Mouse (Mus musculus): ENCODE results near the gene Gm20547. TPM values are rescaled to one million over a fixed set of nuclear protein-coding genes. Genes with fewer than 3 reads are reported as not detected.
"Not testable (repeated sequence)": the region's sequence is repeated elsewhere in the genome, so short reads cannot be mapped to it uniquely, and the experiment has no call there.

The Gm20547 gene
- polyA plus RNA-seq, 1 experiment from 2014 or later, result not detected

- Histone ChIP-seq H3K27me3 (replicated peaks) (peaks cover 13% of the 10 kb centered on the region), H3K4me3 (no peak overlapping the region), H3K36me3 (no peaks in the 10 kb centered on the region), H3K4me1 (replicated peaks) (no peaks in the 10 kb centered on the region), H3K9ac (no peak overlapping the region), H3K27ac (ENCODE audit: poor library complexity, severe bottlenecking) (no peak overlapping the region), H3K9me3 (replicated peaks) (no peaks in the 10 kb centered on the region), H3K4me2 (no peak overlapping the region)
- WGBS, result 68% methylated on average over 7 of the region's 7 CpGs
- no peak for ATAC-seq (ENCODE audit: insufficient number of reproducible peaks, low FRiP score)
Measured at GRCm38 (mm10) chr17:34814818-34815370, 66.9 kb downstream of the Gm20547 start.

- not testable (repeated sequence) for H3K4me1 ChIP-seq (replicated peaks); H3K9me3 ChIP-seq (replicated peaks); H3K4me2 ChIP-seq; H3K27ac ChIP-seq (ENCODE audit: poor library complexity, severe bottlenecking); H3K36me3 ChIP-seq; H3K4me3 ChIP-seq; H3K9ac ChIP-seq; ATAC-seq (ENCODE audit: insufficient number of reproducible peaks, low FRiP score)
- H3K27me3 ChIP-seq (replicated peaks), result peaks cover 13% of the 10 kb centered on the region
- WGBS, result 55% methylated on average over 12 of the region's 12 CpGs
Measured at GRCm38 (mm10) chr17:34813747-34814146, 68.1 kb downstream of the Gm20547 start.

GRCm38 (mm10) chr17:34811275-34811674 lies 70.6 kb downstream of the Gm20547 start:
- no peak overlapping the region; the same call in 1 of the 2 replicates for H3K9ac ChIP-seq
- H3K9me3 ChIP-seq (replicated peaks), result no peaks in the 10 kb centered on the region
- no peak overlapping the region for H3K4me3 ChIP-seq
- H3K36me3 ChIP-seq, result no peaks in the 10 kb centered on the region
- WGBS, result 58% methylated on average over 15 of the region's 15 CpGs
- H3K27me3 ChIP-seq (replicated peaks), result peaks cover 12% of the 10 kb centered on the region
- H3K27ac ChIP-seq (ENCODE audit: poor library complexity, severe bottlenecking), result no peak overlapping the region
- no peaks in the 10 kb centered on the region for H3K4me1 ChIP-seq (replicated peaks)
- no peak for ATAC-seq (ENCODE audit: insufficient number of reproducible peaks, low FRiP score)
- no peak overlapping the region for H3K4me2 ChIP-seq

GRCm38 (mm10) chr17:34810811-34811210 lies 71.0 kb downstream of the Gm20547 start:
- not testable (repeated sequence) for H3K9ac ChIP-seq; ATAC-seq (ENCODE audit: insufficient number of reproducible peaks, low FRiP score); H3K4me3 ChIP-seq; H3K4me2 ChIP-seq; H3K9me3 ChIP-seq (replicated peaks); H3K4me1 ChIP-seq (replicated peaks); H3K27me3 ChIP-seq (replicated peaks); H3K27ac ChIP-seq (ENCODE audit: poor library complexity, severe bottlenecking); H3K36me3 ChIP-seq
- 73% methylated on average over 8 of the region's 8 CpGs for WGBS

GRCm38 (mm10) chr17:34810411-34810810 lies 71.4 kb downstream of the Gm20547 start:
- WGBS, result 78% methylated on average over 5 of the region's 5 CpGs
- not testable (repeated sequence) for ATAC-seq (ENCODE audit: insufficient number of reproducible peaks, low FRiP score); H3K27me3 ChIP-seq (replicated peaks)

DNA sequence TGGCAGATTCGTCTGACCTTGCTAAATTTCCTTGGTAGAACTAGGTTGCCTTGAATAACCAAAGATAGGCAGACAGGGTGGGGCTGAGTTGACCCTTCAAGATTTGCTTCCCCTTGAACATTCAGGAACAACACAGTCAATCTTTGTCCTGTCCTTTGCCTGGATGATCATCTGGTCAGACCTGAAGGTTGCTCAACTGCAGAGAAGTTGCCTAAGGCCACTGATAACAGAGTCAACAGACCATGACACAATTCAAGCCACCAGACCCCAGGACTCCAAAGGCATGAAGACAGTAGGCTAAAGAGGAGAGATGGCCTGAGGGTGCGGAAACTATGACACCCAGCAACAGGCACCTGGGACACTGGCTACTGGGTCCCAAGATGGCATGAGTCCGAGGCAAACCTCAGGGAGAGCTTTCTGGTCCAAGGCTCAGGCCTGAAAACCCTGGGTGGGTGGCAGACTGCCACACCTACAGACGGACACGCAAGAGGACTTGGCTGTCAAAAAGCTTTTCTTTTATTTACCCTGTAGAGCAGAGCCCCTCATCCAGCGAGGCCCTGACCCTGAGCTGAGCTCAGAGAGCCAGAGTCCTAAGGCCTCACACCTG lies 73.1 kb downstream of the Gm20547 start:
- ATAC-seq (ENCODE audit: insufficient number of reproducible peaks, low FRiP score), result no peak
- Histone ChIP-seq H3K4me2 (no peak overlapping the region), H3K27ac (ENCODE audit: poor library complexity, severe bottlenecking) (no peak overlapping the region), H3K4me3 (no peak overlapping the region), H3K36me3 (no peaks in the 10 kb centered on the region), H3K27me3 (replicated peaks) (peaks cover 8% of the 10 kb centered on the region), H3K4me1 (replicated peaks) (no peaks in the 10 kb centered on the region), H3K9ac (no peak overlapping the region), H3K9me3 (replicated peaks) (peaks cover 8% of the 10 kb centered on the region)
- WGBS, result 74% methylated on average over 6 of the region's 6 CpGs

More at GRCm38 (mm10) chr17:34810411-34810810, 71.4 kb downstream of the Gm20547 start:
- not testable (repeated sequence) for H3K4me3 ChIP-seq; H3K9me3 ChIP-seq (replicated peaks); H3K27ac ChIP-seq (ENCODE audit: poor library complexity, severe bottlenecking); H3K9ac ChIP-seq; H3K4me2 ChIP-seq; H3K4me1 ChIP-seq (replicated peaks); H3K36me3 ChIP-seq

DNA sequence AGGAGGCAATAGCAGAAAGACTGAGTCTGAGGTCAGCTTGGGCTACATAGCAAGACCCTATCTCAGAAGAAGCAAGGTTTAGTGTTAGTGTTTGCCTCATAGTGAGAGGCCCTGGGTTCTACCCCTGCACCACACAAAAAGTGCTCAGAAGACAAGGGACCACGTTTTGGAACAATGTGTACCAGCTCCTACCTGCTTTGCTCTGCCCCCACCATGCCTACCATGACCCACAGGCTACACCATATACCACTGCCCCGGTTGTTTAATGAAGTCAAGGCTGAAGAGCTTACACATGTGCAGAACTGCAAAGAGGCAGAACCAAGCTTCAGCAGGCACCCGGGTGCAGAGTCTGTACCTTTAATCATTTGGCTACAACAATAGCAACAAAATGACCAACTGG lies 74.7 kb downstream of the Gm20547 start:
- Histone ChIP-seq H3K9ac (no peak overlapping the region), H3K27ac (ENCODE audit: poor library complexity, severe bottlenecking) (no peak overlapping the region), H3K4me2 (no peak overlapping the region), H3K27me3 (replicated peaks) (peaks cover 5% of the 10 kb centered on the region; the same call in 1 of the 2 replicates), H3K9me3 (replicated peaks) (peaks cover 8% of the 10 kb centered on the region), H3K36me3 (no peaks in the 10 kb centered on the region), H3K4me1 (replicated peaks) (no peaks in the 10 kb centered on the region), H3K4me3 (no peak overlapping the region)
- 62% methylated on average over 3 of the region's 3 CpGs for WGBS
- ATAC-seq (ENCODE audit: insufficient number of reproducible peaks, low FRiP score), result no peak

Small RNA genes within 50 kb of the gene (microRNA-seq; reads per million reads assigned to microRNA genes)
- gene Mir6970, result 0.94 reads per million
- 0.94 reads per million for gene Mir6971
- gene Mir6972, result not detected

Other genes starting within 250 kb of the Gm20547 start
- gene Fkbpl, start 237.3 kb downstream of the Gm20547 start, polyA plus RNA-seq (2016; fragmentation: Nextera tagmentation; extraction: Ambion mirVana), result 10.2 and 11.1 TPM in 2 replicates
- gene Atf6b, start 234.9 kb downstream of the Gm20547 start, polyA plus RNA-seq (2016; fragmentation: Nextera tagmentation; extraction: Ambion mirVana), result 63.2 and 67.0 TPM in 2 replicates
- 0.77 and 0.98 TPM in 2 replicates for gene Tnxb, start 211.5 kb downstream of the Gm20547 start, polyA plus RNA-seq (2016; fragmentation: Nextera tagmentation; extraction: Ambion mirVana)
- gene C4b, start 138.2 kb downstream of the Gm20547 start, polyA plus RNA-seq (2016; fragmentation: Nextera tagmentation; extraction: Ambion mirVana), result 0.15 TPM in 1 of 2 replicates, not detected in the other
- gene Cyp21a1, start 77.5 kb downstream of the Gm20547 start, polyA plus RNA-seq (2016; fragmentation: Nextera tagmentation; extraction: Ambion mirVana), result 0.15 TPM in 1 of 2 replicates, not detected in the other
- gene Stk19, start 45.1 kb downstream of the Gm20547 start, polyA plus RNA-seq (2016; fragmentation: Nextera tagmentation; extraction: Ambion mirVana), result 18.2 and 19.6 TPM in 2 replicates
- gene Dxo, start 45.0 kb downstream of the Gm20547 start, polyA plus RNA-seq (2016; fragmentation: Nextera tagmentation; extraction: Ambion mirVana), result 37.2 and 39.9 TPM in 2 replicates
- 35.3 and 39.5 TPM in 2 replicates for gene Skiv2l, start 31.8 kb downstream of the Gm20547 start, polyA plus RNA-seq (2016; fragmentation: Nextera tagmentation; extraction: Ambion mirVana)
- 73.7 and 81.3 TPM in 2 replicates for gene Nelfe, start 31.7 kb downstream of the Gm20547 start, polyA plus RNA-seq (2016; fragmentation: Nextera tagmentation; extraction: Ambion mirVana)
- gene Cfb, start 19.5 kb downstream of the Gm20547 start, polyA plus RNA-seq (2016; fragmentation: Nextera tagmentation; extraction: Ambion mirVana), result 1.1 and 2.2 TPM in 2 replicates
- gene Zbtb12, start 2.6 kb downstream of the Gm20547 start, polyA plus RNA-seq (2016; fragmentation: Nextera tagmentation; extraction: Ambion mirVana), result 2.6 and 2.8 TPM in 2 replicates
- gene C2, start 16.2 kb upstream of the Gm20547 start, polyA plus RNA-seq (2016; fragmentation: Nextera tagmentation; extraction: Ambion mirVana), result 0.24 and 0.35 TPM in 2 replicates
- gene Ehmt2, start 16.4 kb upstream of the Gm20547 start, polyA plus RNA-seq (2016; fragmentation: Nextera tagmentation; extraction: Ambion mirVana), result 49.1 and 51.6 TPM in 2 replicates
- 0.08 TPM in 1 of 2 replicates, not detected in the other for gene Slc44a4, start 32.4 kb upstream of the Gm20547 start, polyA plus RNA-seq (2016; fragmentation: Nextera tagmentation; extraction: Ambion mirVana)
- 20.8 and 21.5 TPM in 2 replicates for gene Neu1, start 49.2 kb upstream of the Gm20547 start, polyA plus RNA-seq (2016; fragmentation: Nextera tagmentation; extraction: Ambion mirVana)
- gene Hspa1b, start 77.2 kb upstream of the Gm20547 start, polyA plus RNA-seq (2016; fragmentation: Nextera tagmentation; extraction: Ambion mirVana), result 0.12 and 0.13 TPM in 2 replicates
- not detected in 2 replicates for gene Gm20481, start 87.9 kb upstream of the Gm20547 start, polyA plus RNA-seq (2016; fragmentation: Nextera tagmentation; extraction: Ambion mirVana)
- gene Hspa1a, start 90.1 kb upstream of the Gm20547 start, polyA plus RNA-seq (2016; fragmentation: Nextera tagmentation; extraction: Ambion mirVana), result 6.2 and 6.4 TPM in 2 replicates
- gene Hspa1l, start 90.7 kb upstream of the Gm20547 start, polyA plus RNA-seq (2016; fragmentation: Nextera tagmentation; extraction: Ambion mirVana), result 2.9 and 3.1 TPM in 2 replicates
- 143 and 145 TPM in 2 replicates for gene Lsm2, start 99.8 kb upstream of the Gm20547 start, polyA plus RNA-seq (2016; fragmentation: Nextera tagmentation; extraction: Ambion mirVana)
- 82.6 TPM in 2 replicates for gene Vars, start 118.9 kb upstream of the Gm20547 start, polyA plus RNA-seq (2016; fragmentation: Nextera tagmentation; extraction: Ambion mirVana)
- 0.32 and 0.37 TPM in 2 replicates for gene Vwa7, start 134.5 kb upstream of the Gm20547 start, polyA plus RNA-seq (2016; fragmentation: Nextera tagmentation; extraction: Ambion mirVana)
- gene Sapcd1, start 146.0 kb upstream of the Gm20547 start, polyA plus RNA-seq (2016; fragmentation: Nextera tagmentation; extraction: Ambion mirVana), result 2.4 and 2.6 TPM in 2 replicates
- gene Msh5, start 164.7 kb upstream of the Gm20547 start, polyA plus RNA-seq (2016; fragmentation: Nextera tagmentation; extraction: Ambion mirVana), result 3.5 and 4.9 TPM in 2 replicates
- gene Clic1, start 167.9 kb upstream of the Gm20547 start, polyA plus RNA-seq (2016; fragmentation: Nextera tagmentation; extraction: Ambion mirVana), result 349 and 354 TPM in 2 replicates
- gene Ddah2, start 177.0 kb upstream of the Gm20547 start, polyA plus RNA-seq (2016; fragmentation: Nextera tagmentation; extraction: Ambion mirVana), result 192 and 205 TPM in 2 replicates
- 0.27 TPM in 1 of 2 replicates, not detected in the other for gene Ly6g6c, start 183.3 kb upstream of the Gm20547 start, polyA plus RNA-seq (2016; fragmentation: Nextera tagmentation; extraction: Ambion mirVana)
- gene Mpig6b, start 184.1 kb upstream of the Gm20547 start, polyA plus RNA-seq (2016; fragmentation: Nextera tagmentation; extraction: Ambion mirVana), result 1.2 and 2.0 TPM in 2 replicates
- 0.24 and 0.40 TPM in 2 replicates for gene Ly6g6e, start 194.9 kb upstream of the Gm20547 start, polyA plus RNA-seq (2016; fragmentation: Nextera tagmentation; extraction: Ambion mirVana)
- gene Ly6g6d, start 196.0 kb upstream of the Gm20547 start, polyA plus RNA-seq (2016; fragmentation: Nextera tagmentation; extraction: Ambion mirVana), result 1.8 and 2.2 TPM in 2 replicates
- gene Ly6g6f, start 203.6 kb upstream of the Gm20547 start, polyA plus RNA-seq (2016; fragmentation: Nextera tagmentation; extraction: Ambion mirVana), result 1.1 and 1.5 TPM in 2 replicates
- gene Abhd16a, start 207.2 kb upstream of the Gm20547 start, polyA plus RNA-seq (2016; fragmentation: Nextera tagmentation; extraction: Ambion mirVana), result 58.9 and 65.1 TPM in 2 replicates
- not detected in 2 replicates for gene Ly6g5c, start 226.2 kb upstream of the Gm20547 start, polyA plus RNA-seq (2016; fragmentation: Nextera tagmentation; extraction: Ambion mirVana)
- 0.32 and 0.38 TPM in 2 replicates for gene Ly6g5b, start 233.4 kb upstream of the Gm20547 start, polyA plus RNA-seq (2016; fragmentation: Nextera tagmentation; extraction: Ambion mirVana)
- gene Gpank1, start 239.4 kb upstream of the Gm20547 start, polyA plus RNA-seq (2016; fragmentation: Nextera tagmentation; extraction: Ambion mirVana), result 11.1 and 15.1 TPM in 2 replicates
- gene Csnk2b, start 240.0 kb upstream of the Gm20547 start, polyA plus RNA-seq (2016; fragmentation: Nextera tagmentation; extraction: Ambion mirVana), result 190 and 207 TPM in 2 replicates
- gene D17H6S53E, start 244.3 kb upstream of the Gm20547 start, polyA plus RNA-seq (2016; fragmentation: Nextera tagmentation; extraction: Ambion mirVana), result 8.6 and 8.7 TPM in 2 replicates